Mouse (Mus musculus): ENCODE measurements around the gene Wnt6.
A peak's percentile ranks its signal among the peaks of the same experiment; 100 is the strongest.

The Wnt6 gene

GRCm38 (mm10) chr1:74771845-74771930, at the start of gene Wnt6:
Gene Wnt6, plus strand, starts transcription at chr1:74771892.
- no peak for DNase-seq (ENCODE audit: low read depth, low spot score)

DNA sequence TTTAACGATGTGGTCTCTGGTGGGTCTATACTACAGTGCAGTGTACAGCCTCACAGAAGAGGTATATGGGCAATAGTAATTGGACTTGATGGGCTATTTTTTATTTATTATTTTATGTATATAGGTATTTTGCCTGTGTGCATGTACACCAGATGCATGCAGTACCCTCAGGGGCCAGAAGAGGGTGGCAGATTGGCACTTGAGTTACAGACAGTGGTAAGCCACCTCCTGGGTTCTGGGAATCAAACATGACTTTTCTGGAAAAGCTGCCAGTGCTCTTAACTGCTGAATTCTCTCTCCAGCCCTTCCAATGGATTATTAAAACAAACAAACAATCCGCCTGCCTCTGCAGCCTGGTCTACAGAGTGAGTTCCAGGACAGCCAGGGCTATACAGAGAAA, 47.9 kb upstream of the Wnt6 start:
- DNase-seq (ENCODE audit: low read depth, low spot score) = peak; percentile 58

DNA sequence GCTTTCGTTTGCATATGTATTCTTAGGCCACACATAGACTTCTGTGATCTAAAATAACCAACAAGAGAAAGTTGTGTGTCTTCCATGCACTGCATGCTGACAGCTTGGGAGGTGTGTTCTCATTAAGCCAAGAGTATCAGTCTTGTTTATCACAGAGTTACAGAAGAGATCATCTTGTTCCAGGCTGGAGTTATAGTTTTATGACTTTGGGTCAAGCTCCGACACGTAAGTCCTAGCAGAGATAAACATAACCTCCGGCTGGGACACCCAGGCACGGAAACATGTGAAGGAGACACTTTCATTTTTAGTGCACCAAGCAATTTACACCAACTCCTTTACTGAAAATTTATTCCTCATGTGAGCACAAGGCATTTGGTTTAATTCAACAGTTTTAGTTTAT, 45.6 kb upstream of the Wnt6 start:
- DNase-seq (ENCODE audit: low read depth, low spot score) = peak; percentile 66

GRCm38 (mm10) chr1:74726674-74727073, 45.0 kb upstream of the Wnt6 start:
- DNase-seq (ENCODE audit: low read depth, low spot score) = peak; percentile 27

GRCm38 (mm10) chr1:74728446-74728845, 43.2 kb upstream of the Wnt6 start:
- no peak for DNase-seq (ENCODE audit: low read depth, low spot score)

- no peak for DNase-seq (ENCODE audit: low read depth, low spot score)
Measured at GRCm38 (mm10) chr1:74736977-74737376, 34.7 kb upstream of the Wnt6 start.

DNA sequence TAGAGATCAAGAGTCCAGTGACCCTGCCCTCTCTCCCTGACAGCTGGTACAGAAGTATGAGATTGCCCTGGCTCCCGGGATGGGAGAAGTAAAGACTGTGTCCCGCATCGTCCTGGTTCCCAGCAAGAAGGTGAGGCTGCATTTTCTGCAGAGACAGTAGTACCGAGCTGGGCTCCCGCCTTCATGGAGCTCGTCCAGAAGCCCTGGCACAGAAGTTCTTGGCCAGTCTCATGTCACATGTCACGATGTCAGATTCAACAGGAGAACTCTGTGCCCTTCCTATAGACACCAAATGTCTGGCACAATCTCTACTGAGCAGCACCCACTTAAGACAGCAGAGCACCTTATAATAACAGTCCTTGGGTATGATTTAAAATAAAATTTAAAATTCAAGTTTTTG, 34.2 kb upstream of the Wnt6 start:
- DNase-seq (ENCODE audit: low read depth, low spot score) = no peak

DNA sequence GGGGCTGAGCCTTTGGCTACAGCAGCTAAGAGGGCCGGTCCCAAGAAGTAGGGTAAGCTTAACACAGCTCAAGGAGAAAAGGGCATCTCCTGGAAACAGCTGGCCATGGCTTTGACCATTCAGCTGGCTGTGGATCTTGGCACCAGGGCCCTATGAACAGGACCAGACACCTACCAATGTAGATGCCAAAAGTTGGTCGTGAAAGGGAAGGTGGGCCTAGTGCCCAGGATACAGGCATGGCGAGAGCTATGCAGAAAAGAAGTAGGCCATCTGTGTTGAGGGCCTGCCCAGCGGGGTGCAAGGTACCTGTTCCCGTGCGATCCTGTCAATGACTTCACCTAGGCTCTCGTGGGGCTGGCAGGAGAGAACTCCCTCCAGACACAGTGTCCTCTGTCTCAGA, 30.8 kb upstream of the Wnt6 start:
- DNase-seq (ENCODE audit: low read depth, low spot score) = no peak

- no peak for DNase-seq (ENCODE audit: low read depth, low spot score)
Measured at GRCm38 (mm10) chr1:74747335-74747734, 24.4 kb upstream of the Wnt6 start.

GRCm38 (mm10) chr1:74748643-74749271, 22.9 kb upstream of the Wnt6 start, which contains the start of gene Prkag3:
Gene Prkag3, minus strand, starts transcription at chr1:74749221.
- DNase-seq (ENCODE audit: low read depth, low spot score) = peak; percentile 76

GRCm38 (mm10) chr1:74749301-74749700, 22.4 kb upstream of the Wnt6 start:
- DNase-seq (ENCODE audit: low read depth, low spot score) = no peak

GRCm38 (mm10) chr1:74750683-74751082, 21.0 kb upstream of the Wnt6 start:
- no peak for DNase-seq (ENCODE audit: low read depth, low spot score)

GRCm38 (mm10) chr1:74752150-74752549, 19.5 kb upstream of the Wnt6 start:
- DNase-seq (ENCODE audit: low read depth, low spot score) = no peak

GRCm38 (mm10) chr1:74752833-74753232, 18.9 kb upstream of the Wnt6 start:
- no peak for DNase-seq (ENCODE audit: low read depth, low spot score)

DNA sequence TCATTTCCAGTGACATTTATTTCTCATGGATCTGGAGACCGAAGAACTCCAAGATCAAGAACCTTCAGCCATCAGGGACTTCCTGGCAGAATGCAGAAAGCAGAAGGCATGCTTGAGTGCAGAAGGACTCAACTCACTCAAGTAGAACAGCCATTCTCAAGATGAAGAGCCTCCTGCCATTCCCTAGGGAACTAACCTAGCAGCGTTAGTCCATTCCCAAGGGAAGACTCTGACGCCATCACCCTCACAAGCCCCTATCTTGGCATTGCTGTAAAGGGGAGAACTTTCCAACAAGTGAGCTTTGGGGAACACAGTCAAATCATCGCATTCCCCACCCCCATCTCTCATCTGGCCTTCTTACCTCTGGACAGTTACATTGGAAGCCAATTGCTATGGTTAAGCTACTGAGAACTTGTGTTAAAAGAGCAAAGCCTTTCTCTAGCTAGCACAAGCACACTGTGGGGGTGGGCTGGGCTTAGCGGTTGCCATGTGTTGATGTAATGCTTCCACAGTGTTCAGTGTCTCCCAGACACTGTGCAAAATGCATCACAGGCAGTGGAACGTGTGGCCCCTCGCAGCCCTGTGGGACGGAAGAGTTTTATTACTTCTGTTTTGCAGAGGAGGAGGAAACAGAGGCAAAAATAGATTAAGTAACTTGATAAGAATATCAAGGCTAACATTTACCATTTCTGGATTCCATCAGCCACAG, 18.3 kb upstream of the Wnt6 start:
- DNase-seq (ENCODE audit: low read depth, low spot score) = no peak

DNA sequence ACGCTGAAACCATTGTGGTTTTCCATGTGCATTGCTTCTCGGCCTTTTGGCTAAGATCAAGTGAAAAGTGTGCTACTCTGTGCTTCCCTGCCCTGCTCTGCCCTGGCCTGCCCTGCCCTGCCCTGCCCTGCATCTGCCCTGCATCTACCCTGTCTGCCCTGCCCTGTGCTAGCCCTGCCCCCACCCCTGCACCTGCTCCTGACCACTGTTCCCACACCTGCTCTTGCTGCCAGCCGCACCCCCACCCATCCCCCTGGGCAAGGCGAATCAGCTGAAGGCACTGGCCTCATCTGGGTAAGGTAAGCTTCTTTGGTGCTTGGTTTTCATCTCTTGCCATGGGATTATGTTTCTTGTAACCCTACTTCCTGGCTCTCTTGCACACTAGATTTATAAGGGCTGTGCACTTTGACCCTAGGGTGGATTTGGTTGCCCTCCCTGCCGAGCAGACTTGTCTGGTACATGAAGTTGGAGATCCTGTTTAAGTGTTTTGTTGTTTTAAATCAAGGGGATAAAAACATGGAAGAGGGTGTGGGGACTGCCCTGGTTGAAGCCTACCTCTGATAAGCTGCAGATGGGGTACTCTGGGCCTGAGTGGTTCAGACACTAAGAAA, 17.4 kb upstream of the Wnt6 start:
- DNase-seq (ENCODE audit: low read depth, low spot score) = peak; percentile 69

GRCm38 (mm10) chr1:74759773-74760172, 11.9 kb upstream of the Wnt6 start:
- peak; percentile 51 for DNase-seq (ENCODE audit: low read depth, low spot score)

- peak; percentile 88 for DNase-seq (ENCODE audit: low read depth, low spot score)
Measured at GRCm38 (mm10) chr1:74763081-74763480, 8.6 kb upstream of the Wnt6 start.

GRCm38 (mm10) chr1:74770727-74771466, 795 bp upstream of the Wnt6 start:
- DNase-seq (ENCODE audit: low read depth, low spot score) = no peak

DNA sequence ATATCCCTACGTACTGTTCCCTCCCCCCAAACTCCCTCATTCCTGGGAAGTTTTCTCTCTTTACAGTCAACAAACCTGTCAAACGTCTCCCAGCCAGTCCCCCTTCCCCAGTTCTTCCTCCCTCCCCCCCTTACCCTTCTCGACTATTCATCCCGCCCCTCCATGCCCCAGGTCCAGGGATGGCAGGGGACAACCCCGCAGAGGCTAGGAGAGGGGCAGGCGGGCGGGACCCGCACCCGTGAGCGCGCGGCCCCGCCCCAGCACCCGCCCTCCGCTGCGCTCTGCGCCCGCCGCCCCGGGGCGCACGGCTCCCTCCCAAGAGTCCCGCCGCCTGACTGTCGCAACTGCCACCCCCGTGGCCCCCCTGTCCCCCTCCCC, 236 bp upstream of the Wnt6 start:
- no peak for DNase-seq (ENCODE audit: low read depth, low spot score)

- DNase-seq (ENCODE audit: low read depth, low spot score) = peak; percentile 35
Measured at GRCm38 (mm10) chr1:74771931-74772620, 384 bp downstream of the Wnt6 start.

GRCm38 (mm10) chr1:74773136-74773535, 1.4 kb downstream of the Wnt6 start:
- peak; percentile 87 for DNase-seq (ENCODE audit: low read depth, low spot score)
